Mouse (Mus musculus): ENCODE data around the gene Ccdc63.

The Ccdc63 gene

GRCm38 (mm10) chr5:122091070-122091469, 49.6 kb downstream of the Ccdc63 start:
- in situ Hi-C loops (cut with MboI; ENCODE audit: low sequenced_read_pairs), result no loop called here

- in situ Hi-C loops (cut with MboI; ENCODE audit: low sequenced_read_pairs), result loop anchor here (10.0 kb wide), 2 partner anchors 145 to 215 kb away; no protein-coding TSS in a partner anchor
These were observed 51.0 kb downstream of the Ccdc63 start for GRCm38 (mm10) chr5:122089664-122090063.

- in situ Hi-C loops (cut with MboI; ENCODE audit: low sequenced_read_pairs), result loop anchor here (10.0 kb wide), 2 partner anchors 144 to 214 kb away; no protein-coding TSS in a partner anchor
These were observed 51.7 kb downstream of the Ccdc63 start for GRCm38 (mm10) chr5:122088917-122089316.

- in situ Hi-C loops (cut with MboI; ENCODE audit: low sequenced_read_pairs), result loop anchor here (10.0 kb wide), 2 partner anchors 141 to 211 kb away; no protein-coding TSS in a partner anchor
These were observed 54.5 kb downstream of the Ccdc63 start for GRCm38 (mm10) chr5:122086121-122086520.

GRCm38 (mm10) chr5:122085291-122085690, 55.3 kb downstream of the Ccdc63 start:
- in situ Hi-C loops (cut with MboI; ENCODE audit: low sequenced_read_pairs), result loop anchor here (10.0 kb wide), 2 partner anchors 140 to 210 kb away; no protein-coding TSS in a partner anchor

- in situ Hi-C loops (cut with MboI; ENCODE audit: low sequenced_read_pairs), result loop anchor here (10.0 kb wide), 2 partner anchors 140 to 210 kb away; no protein-coding TSS in a partner anchor
These were observed 56.2 kb downstream of the Ccdc63 start for GRCm38 (mm10) chr5:122084470-122084869.

GRCm38 (mm10) chr5:122083282-122083681, 57.3 kb downstream of the Ccdc63 start:
- in situ Hi-C loops (cut with MboI; ENCODE audit: low sequenced_read_pairs), result loop anchor here (10.0 kb wide), 2 partner anchors 138 to 208 kb away; no protein-coding TSS in a partner anchor

GRCm38 (mm10) chr5:122081471-122081870, 59.2 kb downstream of the Ccdc63 start:
- in situ Hi-C loops (cut with MboI; ENCODE audit: low sequenced_read_pairs), result loop anchor here (10.0 kb wide), 2 partner anchors 137 to 207 kb away; no protein-coding TSS in a partner anchor

- in situ Hi-C loops (cut with MboI; ENCODE audit: low sequenced_read_pairs), result loop anchor here (10.0 kb wide), 2 partner anchors 136 to 206 kb away; no protein-coding TSS in a partner anchor
These were observed 59.7 kb downstream of the Ccdc63 start for GRCm38 (mm10) chr5:122080930-122081329.

- in situ Hi-C loops (cut with MboI; ENCODE audit: low sequenced_read_pairs), result loop anchor here (10.0 kb wide), 2 partner anchors 135 to 205 kb away; no protein-coding TSS in a partner anchor
These were observed 60.8 kb downstream of the Ccdc63 start for GRCm38 (mm10) chr5:122079796-122080195.

- in situ Hi-C loops (cut with MboI; ENCODE audit: low sequenced_read_pairs), result no loop called here
These were observed 63.4 kb downstream of the Ccdc63 start for GRCm38 (mm10) chr5:122077244-122077643.

- in situ Hi-C loops (cut with MboI; ENCODE audit: low sequenced_read_pairs), result no loop called here
These were observed 64.9 kb downstream of the Ccdc63 start for GRCm38 (mm10) chr5:122075736-122076135.

GRCm38 (mm10) chr5:122071997-122072396, 68.6 kb downstream of the Ccdc63 start:
- in situ Hi-C loops (cut with MboI; ENCODE audit: low sequenced_read_pairs), result no loop called here

- in situ Hi-C loops (cut with MboI; ENCODE audit: low sequenced_read_pairs), result no loop called here
These were observed 69.4 kb downstream of the Ccdc63 start for GRCm38 (mm10) chr5:122070963-122071800.

GRCm38 (mm10) chr5:122068563-122068962, 72.1 kb downstream of the Ccdc63 start:
- in situ Hi-C loops (cut with MboI; ENCODE audit: low sequenced_read_pairs), result no loop called here

GRCm38 (mm10) chr5:122063204-122063933, 77.3 kb downstream of the Ccdc63 start:
- in situ Hi-C loops (cut with MboI; ENCODE audit: low sequenced_read_pairs), result no loop called here

- in situ Hi-C loops (cut with MboI; ENCODE audit: low sequenced_read_pairs), result no loop called here
These were observed 78.1 kb downstream of the Ccdc63 start for GRCm38 (mm10) chr5:122062479-122062878.

- in situ Hi-C loops (cut with MboI; ENCODE audit: low sequenced_read_pairs), result no loop called here
These were observed 79.8 kb downstream of the Ccdc63 start for GRCm38 (mm10) chr5:122060767-122061333.

- in situ Hi-C loops (cut with MboI; ENCODE audit: low sequenced_read_pairs), result no loop called here
These were observed 81.3 kb downstream of the Ccdc63 start for GRCm38 (mm10) chr5:122059060-122060017.
